Mouse (Mus musculus) intestine, embryonic 15.5 days (tissue): ENCODE data around the gene Cabin1. TPM values are rescaled to one million over a fixed set of nuclear protein-coding genes. Genes with fewer than 3 reads are reported as not detected.
"Not testable (repeated sequence)": the region's sequence is repeated elsewhere in the genome, so short reads cannot be mapped to it uniquely, and the experiment has no call there.

ENCODE experiments used
- ATAC-seq: fragments of 200-750 bp; cut with Nextera tagmentation; 2 replicates; pipeline ENCODE4 v1.8.0; 2017; ENCODE audit warnings: moderate TSS enrichment, moderate library complexity
- H3K27ac ChIP-seq: fragments of 300-500 bp; sonication (generic); 2 replicates; pipeline ENCODE4 v1.5.1; 2015; ENCODE audit warnings: mild to moderate bottlenecking, inconsistent platforms
- H3K27me3 ChIP-seq: fragments of 300-500 bp; sonication (generic); replicated peaks from 2 replicates; pipeline ENCODE4 v1.6.1; 2015; ENCODE audit warnings: inconsistent platforms
- H3K36me3 ChIP-seq: fragments of 300-500 bp; sonication (generic); 2 replicates; pipeline ENCODE4 v1.6.1; 2015; ENCODE audit warnings: inconsistent platforms
- H3K4me1 ChIP-seq: fragments of 300-500 bp; sonication (generic); replicated peaks from 2 replicates; pipeline ENCODE4 v1.6.1; 2015; ENCODE audit warnings: inconsistent platforms
- H3K4me2 ChIP-seq: fragments of 300-500 bp; sonication (generic); replicated peaks from 2 replicates; pipeline ENCODE4 v1.6.1; 2015; ENCODE audit warnings: mild to moderate bottlenecking, inconsistent platforms
- H3K4me3 ChIP-seq: fragments of 300-500 bp; sonication (generic); replicated peaks from 2 replicates; pipeline ENCODE4 v1.5.1; 2015; ENCODE audit warnings: inconsistent platforms
- H3K9ac ChIP-seq: fragments of 300-500 bp; sonication (generic); 2 replicates; pipeline ENCODE4 v1.6.1; 2015; ENCODE audit warnings: inconsistent platforms
- H3K9me3 ChIP-seq: fragments of 300-500 bp; sonication (generic); 2 replicates; pipeline ENCODE4 v1.6.1; 2016; ENCODE audit warnings: inconsistent platforms
- WGBS: fragments of 180-500 bp; shearing (Covaris S2); methylation state at CpG from one replicate; pipeline ENCODE4 v1.1.7; 2015; 5-methylcytosine and 5-hydroxymethylcytosine counted together
- polyA plus RNA-seq: library from polyadenylated mRNA; unstranded; fragments of >200 nt; fragmentation: Nextera tagmentation; extraction: Ambion mirVana; gene quantifications from 2 replicates; pipeline ENCODE4 v1.2.1, GENCODE M21; 2015

The Cabin1 gene
- polyA plus RNA-seq, 1 experiment from 2014 or later: 32.6 TPM

GRCm38 (mm10) chr10:75780769-75781578 is 16.8 kb upstream of the Cabin1 start, which contains the start of the genes Gm20441 and Gstt3:
TSS of gene Gm20441 (minus strand) at chr10:75780954.
TSS of gene Gstt3 (minus strand) at chr10:75781414.
- WGBS: under 1% methylated on average over 28 of the region's 28 CpGs
- peaks cover 8% of the 10 kb centered on the region; the same call in 1 of the 2 replicates for H3K4me1 ChIP-seq
- peak within 1 kb of the TSS; percentile 96 for H3K4me2 ChIP-seq
- H3K27ac ChIP-seq: peak within 1 kb of the TSS; percentile 89
- no peaks in the 10 kb centered on the region for H3K36me3 ChIP-seq
- peak within 1 kb of the TSS; percentile 66 for H3K9ac ChIP-seq
- H3K9me3 ChIP-seq: no peaks in the 10 kb centered on the region
- ATAC-seq: peak; percentile 95
- no peaks in the 10 kb centered on the region for H3K27me3 ChIP-seq
- H3K4me3 ChIP-seq: peak within 1 kb of the TSS; percentile 58

DNA sequence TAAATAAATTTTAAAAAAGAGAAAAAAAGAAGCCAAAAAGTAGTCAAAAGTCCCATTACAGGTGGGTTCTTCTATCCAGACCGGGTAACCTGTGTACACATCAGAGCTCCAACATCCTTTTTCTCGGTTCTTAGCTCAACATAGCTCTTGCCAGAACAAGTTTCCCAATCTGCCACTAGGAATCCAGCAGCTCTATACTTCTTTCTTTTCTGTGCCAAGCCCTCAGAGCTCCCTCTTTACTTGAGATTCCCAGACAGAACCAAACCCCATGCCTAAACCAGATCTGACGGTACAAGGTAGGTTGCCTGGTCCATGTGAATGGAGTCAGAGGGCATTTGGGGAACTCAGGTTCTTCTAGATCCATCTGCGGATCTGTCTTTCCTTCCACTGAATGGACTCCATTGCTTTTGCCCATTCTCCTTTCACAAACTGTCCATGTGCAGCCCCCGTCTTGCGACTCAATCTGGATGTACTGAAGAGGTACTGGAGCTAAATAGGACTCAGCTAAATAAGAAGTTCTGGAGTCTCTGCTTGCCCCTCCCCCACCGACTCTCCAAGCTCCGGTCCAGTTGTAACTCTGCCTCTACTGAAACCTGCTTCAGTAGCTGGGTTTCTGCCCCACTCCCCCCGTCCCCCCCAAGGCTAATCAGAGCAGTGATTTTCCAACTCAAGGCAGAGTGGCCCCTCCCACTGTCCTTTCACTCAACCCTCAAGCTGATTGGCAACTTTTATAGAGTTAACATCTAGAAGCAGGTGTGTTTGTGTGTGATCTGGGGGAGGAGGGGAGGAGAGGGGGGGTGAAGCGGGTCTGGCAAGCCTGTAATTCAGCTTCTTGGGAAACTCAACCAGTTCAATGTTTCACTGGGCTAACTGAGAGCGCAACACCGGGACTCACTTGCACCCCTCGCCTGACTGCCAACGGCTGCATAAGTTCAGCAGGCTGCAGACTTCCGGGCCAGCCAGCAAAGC is 15.3 kb upstream of the Cabin1 start:
- ATAC-seq: peak; percentile 28; the same call in 1 of the 2 replicates
- Histone ChIP-seq H3K27me3 (no peaks in the 10 kb centered on the region), H3K9ac (0 out of 2 replicates have a peak overlapping the region, but pooled peaks have one; percentile 17), H3K9me3 (no peaks in the 10 kb centered on the region), H3K4me2 (peak overlapping the region; percentile 96), H3K4me1 (peaks cover 8% of the 10 kb centered on the region; the same call in 1 of the 2 replicates), H3K4me3 (peak overlapping the region; percentile 58), H3K27ac (no peak overlapping the region), H3K36me3 (no peaks in the 10 kb centered on the region)
- WGBS: 33% methylated on average over 15 of the region's 15 CpGs

- 84% methylated on average over 2 of the region's 2 CpGs for WGBS
- Histone ChIP-seq H3K4me2 (no peak overlapping the region), H3K36me3 (no peaks in the 10 kb centered on the region), H3K27ac (no peak overlapping the region), H3K9me3 (no peaks in the 10 kb centered on the region), H3K27me3 (no peaks in the 10 kb centered on the region), H3K4me1 (peaks cover 11% of the 10 kb centered on the region; the same call in 1 of the 2 replicates), H3K4me3 (no peak overlapping the region), H3K9ac (no peak overlapping the region)
- no peak for ATAC-seq
Observed at GRCm38 (mm10) chr10:75777885-75778284, 13.7 kb upstream of the Cabin1 start.

GRCm38 (mm10) chr10:75776562-75776961 is 12.4 kb upstream of the Cabin1 start:
- no peaks in the 10 kb centered on the region for H3K27me3 ChIP-seq
- no peaks in the 10 kb centered on the region for H3K36me3 ChIP-seq
- H3K4me2 ChIP-seq: no peak overlapping the region
- WGBS: 89% methylated on average over 6 of the region's 6 CpGs
- no peak overlapping the region for H3K4me3 ChIP-seq
- H3K27ac ChIP-seq: no peak overlapping the region
- no peak for ATAC-seq
- peaks cover 20% of the 10 kb centered on the region for H3K4me1 ChIP-seq
- no peak overlapping the region for H3K9ac ChIP-seq
- no peaks in the 10 kb centered on the region for H3K9me3 ChIP-seq

DNA sequence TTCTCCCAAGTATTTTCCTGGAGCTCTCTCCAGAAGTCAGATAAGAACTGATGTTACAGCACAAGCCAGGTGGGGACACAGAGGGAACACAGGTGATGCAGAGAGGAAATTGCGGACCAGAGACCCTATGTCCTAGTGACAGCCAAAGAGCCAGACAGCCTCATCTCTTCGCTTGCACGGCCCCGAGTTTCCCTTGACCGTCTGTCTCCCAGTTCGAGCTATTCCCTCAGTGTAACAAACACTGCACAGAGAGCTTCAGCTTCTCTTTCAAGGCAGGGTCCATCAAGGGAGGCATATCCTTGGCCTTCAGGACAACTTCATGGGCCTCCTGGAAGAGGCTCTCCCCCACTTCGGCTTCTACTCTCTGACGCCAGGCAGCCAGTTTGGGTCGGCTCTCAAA is 10.4 kb upstream of the Cabin1 start:
- H3K27me3 ChIP-seq: no peaks in the 10 kb centered on the region
- ATAC-seq: no peak
- H3K4me2 ChIP-seq: no peak overlapping the region
- H3K36me3 ChIP-seq: no peaks in the 10 kb centered on the region
- H3K9ac ChIP-seq: no peak overlapping the region
- no peak overlapping the region for H3K4me3 ChIP-seq
- no peaks in the 10 kb centered on the region for H3K9me3 ChIP-seq
- no peak overlapping the region for H3K27ac ChIP-seq
- 90% methylated on average over 9 of the region's 9 CpGs for WGBS
- H3K4me1 ChIP-seq: peaks cover 11% of the 10 kb centered on the region

GRCm38 (mm10) chr10:75774102-75774501 is 10.0 kb upstream of the Cabin1 start:
- 87% methylated on average over 5 of the region's 5 CpGs for WGBS
- H3K4me2 ChIP-seq: no peak overlapping the region
- no peak overlapping the region for H3K9ac ChIP-seq
- no peak overlapping the region for H3K4me3 ChIP-seq
- peaks cover 11% of the 10 kb centered on the region for H3K4me1 ChIP-seq
- no peak overlapping the region for H3K27ac ChIP-seq
- H3K9me3 ChIP-seq: no peaks in the 10 kb centered on the region
- no peak for ATAC-seq
- H3K27me3 ChIP-seq: no peaks in the 10 kb centered on the region
- no peaks in the 10 kb centered on the region for H3K36me3 ChIP-seq

- Histone ChIP-seq H3K27me3 (no peaks in the 10 kb centered on the region), H3K27ac (peak within 1 kb of the TSS; percentile 48; the same call in 1 of the 2 replicates), H3K4me3 (peak within 1 kb of the TSS; percentile 65), H3K36me3 (no peaks in the 10 kb centered on the region), H3K9me3 (no peaks in the 10 kb centered on the region), H3K9ac (peak within 1 kb of the TSS; percentile 67), H3K4me1 (peaks cover 11% of the 10 kb centered on the region), H3K4me2 (peak within 1 kb of the TSS; percentile 97)
- peak; percentile 97 for ATAC-seq
- under 1% methylated on average over 47 of the region's 47 CpGs for whole genome bisulfite sequencing
Observed at GRCm38 (mm10) chr10:75772795-75773664, 8.9 kb upstream of the Cabin1 start, which contains the start of gene Ddt. TSS of gene Ddt (minus strand) at chr10:75773414.

DNA sequence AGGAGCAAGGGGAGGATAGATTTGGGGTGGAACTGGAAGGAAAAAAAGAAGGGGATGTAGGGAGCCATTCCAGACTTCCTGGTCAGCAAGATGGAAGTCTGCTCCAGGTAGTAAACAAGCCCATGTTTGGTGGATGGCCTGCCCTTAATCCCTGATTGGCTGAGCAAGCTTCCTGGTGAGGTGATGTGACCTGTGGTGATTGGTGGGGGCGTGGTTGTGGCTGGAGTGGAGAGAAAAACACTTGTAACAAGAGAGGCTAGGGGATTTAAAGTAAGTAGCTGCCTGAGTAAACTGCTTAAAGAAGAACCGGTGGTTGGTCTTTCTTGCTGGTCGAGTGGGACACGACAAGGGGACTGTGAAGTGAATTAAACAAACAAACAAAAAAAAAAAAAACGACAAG is 3.6 kb upstream of the Cabin1 start:
- ATAC-seq, H3K4me2 ChIP-seq, H3K4me3 ChIP-seq, H3K9me3 ChIP-seq, H3K27me3 ChIP-seq, H3K36me3 ChIP-seq, H3K9ac ChIP-seq, H3K27ac ChIP-seq: not testable (repeated sequence)
- peaks cover 13% of the 10 kb centered on the region for H3K4me1 ChIP-seq
- 32% methylated on average over 5 of the region's 5 CpGs for WGBS

GRCm38 (mm10) chr10:75766856-75767255 is 2.7 kb upstream of the Cabin1 start:
- Histone ChIP-seq H3K4me1 (peaks cover 7% of the 10 kb centered on the region), H3K4me3 (no peak overlapping the region), H3K27me3 (no peaks in the 10 kb centered on the region), H3K27ac (no peak overlapping the region), H3K9ac (no peak overlapping the region), H3K9me3 (no peaks in the 10 kb centered on the region), H3K36me3 (no peaks in the 10 kb centered on the region), H3K4me2 (no peak overlapping the region)
- no peak for ATAC-seq
- 81% methylated on average over 6 of the region's 6 CpGs for WGBS

DNA sequence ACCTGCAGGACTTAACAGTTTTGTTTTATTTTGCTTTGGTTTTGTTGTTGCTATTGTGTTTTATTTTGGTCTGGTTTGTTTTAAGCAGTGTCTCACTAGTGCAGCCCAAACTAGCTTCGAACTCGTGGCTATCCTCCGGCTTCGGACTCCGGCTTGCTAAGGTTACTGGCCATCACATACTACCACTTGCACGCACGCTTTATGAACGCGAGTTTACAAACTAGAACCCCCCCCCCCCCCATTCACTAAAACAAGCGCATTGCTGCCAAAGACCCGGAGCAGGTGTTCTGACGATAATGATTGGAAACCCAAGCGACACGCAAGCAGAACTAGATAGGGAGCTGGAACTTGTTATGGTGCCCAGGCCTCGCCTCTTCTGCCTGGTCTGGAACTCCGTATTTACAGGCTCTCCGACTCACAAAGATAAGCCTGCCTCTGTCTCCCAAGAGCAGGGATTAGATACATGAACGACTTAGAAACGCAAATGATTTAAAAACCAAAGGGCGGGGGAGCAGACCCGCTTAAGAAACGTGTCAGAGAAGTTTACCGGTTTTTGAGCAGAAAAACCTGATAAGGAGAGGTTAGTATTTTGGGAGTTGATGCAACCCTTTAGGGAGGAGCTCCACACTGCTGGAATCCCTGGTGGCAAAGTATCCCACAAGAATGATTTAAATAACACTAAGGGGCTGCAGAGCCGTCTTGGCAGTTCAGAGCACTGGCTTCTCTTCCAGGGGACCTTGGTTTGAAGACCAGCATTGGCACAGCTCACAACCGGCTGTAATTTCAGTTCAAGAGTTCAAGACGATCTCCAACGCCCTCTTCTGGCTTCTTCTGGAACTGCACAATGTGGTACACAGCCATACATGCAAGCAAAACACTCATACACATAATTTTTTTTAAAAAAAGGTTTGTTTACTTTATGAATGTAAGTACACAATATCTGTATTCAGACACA is 655 bp upstream of the Cabin1 start:
- H3K36me3 ChIP-seq: no peaks in the 10 kb centered on the region

More for the DNA sequence above, 655 bp upstream of the Cabin1 start:
- under 1% methylated on average over 27 of the region's 27 CpGs for WGBS
- peaks cover 7% of the 10 kb centered on the region for H3K4me1 ChIP-seq
- H3K4me3 ChIP-seq: peak overlapping the region; percentile 74
- peak; percentile 61 for ATAC-seq
- H3K9me3 ChIP-seq: no peaks in the 10 kb centered on the region
- peak overlapping the region; percentile 28; the same call in 1 of the 2 replicates for H3K27ac ChIP-seq
- no peaks in the 10 kb centered on the region for H3K27me3 ChIP-seq
- H3K9ac ChIP-seq: peak overlapping the region; percentile 66
- H3K4me2 ChIP-seq: peak overlapping the region; percentile 64
